Mouse (Mus musculus): ENCODE measurements at regions not wholly inside any gene's neighbourhood (a gene's known extent, or its start where the extent isn't known, plus 50 kb on each side); places are given as distances from the start of the nearest gene placed in this dataset.
A peak's percentile ranks its signal among the peaks of the same experiment; 100 is the strongest.

DNA sequence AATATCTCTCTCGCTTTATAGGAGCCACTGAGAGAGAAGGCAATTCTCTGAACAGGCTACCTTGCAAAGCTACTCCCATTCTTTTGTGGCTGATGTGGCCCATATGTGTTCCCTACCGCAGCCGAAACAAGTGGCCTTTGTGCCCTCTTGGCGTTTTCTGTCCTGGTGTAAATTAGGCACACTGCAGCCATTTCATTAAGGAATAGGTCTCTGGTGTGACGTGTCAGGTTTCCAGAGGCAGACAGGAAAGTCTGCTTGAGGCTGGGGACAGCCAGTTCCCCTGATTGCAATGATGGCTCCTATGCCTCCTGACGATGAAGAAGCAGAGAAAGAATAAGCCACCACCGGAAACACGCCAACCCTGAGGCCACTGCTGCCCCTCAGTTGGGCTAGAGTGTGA is 59.3 kb upstream of the Bcor start:
- DNase-seq = no peak

GRCm38 (mm10) chrX:12224314-12224713 is 64.2 kb upstream of the Bcor start:
- no peak for DNase-seq

- DNase-seq = peak in 1 of 2 experiments; percentile 8
These were observed 65.1 kb upstream of the Bcor start for GRCm38 (mm10) chrX:12225116-12225891.

DNA sequence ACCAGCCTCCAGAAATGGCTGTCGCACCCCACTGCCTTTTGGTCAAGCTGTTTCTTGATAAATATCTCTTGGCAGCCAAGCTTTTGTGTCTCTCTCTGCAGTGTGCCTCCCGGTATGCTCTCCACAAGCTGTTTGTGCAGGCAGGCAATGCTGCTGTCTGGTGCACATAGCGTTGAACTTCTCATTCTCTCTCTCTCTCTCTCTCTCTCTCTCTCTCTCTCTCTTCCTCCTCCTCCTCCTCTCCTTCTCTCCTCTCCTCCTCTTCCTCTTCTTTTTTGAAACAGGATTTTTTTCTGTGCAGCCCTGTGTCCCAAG is 65.7 kb upstream of the Bcor start:
- DNase-seq = no peak

DNA sequence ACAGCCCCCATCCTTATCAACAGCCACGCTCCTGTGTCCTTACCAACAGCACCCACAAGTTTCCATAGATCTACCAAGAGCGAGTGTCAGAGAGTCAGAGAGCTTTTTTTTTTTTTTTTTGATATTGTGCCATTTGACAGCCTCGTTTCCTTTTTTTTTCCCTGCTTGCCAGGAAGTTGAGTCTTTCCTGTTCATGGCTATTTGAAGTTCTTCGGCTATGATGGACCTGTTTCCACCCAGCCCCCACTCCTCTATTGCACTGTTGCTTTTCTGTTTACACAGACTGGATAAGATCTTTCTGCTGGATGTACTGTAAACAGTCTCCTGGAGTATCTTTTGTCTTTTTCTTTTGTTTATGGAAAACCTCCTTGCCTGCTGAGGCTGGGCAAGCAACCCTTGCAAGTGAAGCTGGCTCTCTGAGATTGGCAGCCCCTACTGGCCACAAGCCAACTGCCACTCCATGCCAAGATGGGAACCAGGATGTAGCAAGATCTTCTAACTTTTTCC is 80.4 kb upstream of the Bcor start:
- DNase-seq = peak; percentile 49 to 81

DNA sequence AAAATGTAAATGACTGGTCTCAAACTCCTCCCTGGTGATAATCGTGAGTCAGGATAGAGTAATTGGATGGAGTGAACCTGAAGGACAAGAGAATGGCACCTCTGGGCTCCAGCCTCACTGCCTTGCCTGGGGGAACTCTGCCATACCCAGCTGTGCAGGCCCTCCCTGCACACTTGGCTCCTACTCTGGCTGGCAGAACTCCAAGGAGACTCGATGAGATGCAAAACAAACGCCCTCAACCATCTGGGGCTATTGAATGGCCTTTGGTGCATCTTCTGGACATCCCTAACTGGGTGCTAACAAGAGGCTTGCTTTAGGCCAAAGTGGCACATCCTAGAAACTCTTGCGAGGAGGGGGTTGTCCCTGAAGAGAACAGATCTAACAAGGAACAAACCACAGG is 81.6 kb upstream of the Bcor start:
- DNase-seq = no peak

DNA sequence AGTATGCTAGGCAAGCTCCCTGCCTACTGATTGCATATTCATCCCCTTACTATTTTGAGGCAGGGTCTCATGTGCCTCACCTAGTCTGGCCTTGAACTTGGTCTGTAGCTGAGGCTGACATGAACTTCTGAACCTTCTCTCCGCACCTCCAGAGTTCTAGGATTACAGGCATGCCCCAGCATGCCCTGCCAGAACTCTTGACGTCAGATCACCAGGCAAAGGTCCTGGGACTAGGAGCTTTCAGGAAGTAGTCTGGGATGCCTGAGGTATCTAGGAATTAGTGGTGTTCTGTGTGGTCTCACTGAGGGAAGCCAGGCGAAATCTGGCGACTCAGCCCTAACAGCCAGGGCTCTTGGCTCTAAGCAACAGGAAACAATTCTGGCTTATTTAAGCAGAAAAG is 88.9 kb upstream of the Bcor start:
- DNase-seq = no peak

- peak; percentile 41 to 61 for DNase-seq
These were observed 89.8 kb upstream of the Bcor start for GRCm38 (mm10) chrX:12249911-12250310.

DNA sequence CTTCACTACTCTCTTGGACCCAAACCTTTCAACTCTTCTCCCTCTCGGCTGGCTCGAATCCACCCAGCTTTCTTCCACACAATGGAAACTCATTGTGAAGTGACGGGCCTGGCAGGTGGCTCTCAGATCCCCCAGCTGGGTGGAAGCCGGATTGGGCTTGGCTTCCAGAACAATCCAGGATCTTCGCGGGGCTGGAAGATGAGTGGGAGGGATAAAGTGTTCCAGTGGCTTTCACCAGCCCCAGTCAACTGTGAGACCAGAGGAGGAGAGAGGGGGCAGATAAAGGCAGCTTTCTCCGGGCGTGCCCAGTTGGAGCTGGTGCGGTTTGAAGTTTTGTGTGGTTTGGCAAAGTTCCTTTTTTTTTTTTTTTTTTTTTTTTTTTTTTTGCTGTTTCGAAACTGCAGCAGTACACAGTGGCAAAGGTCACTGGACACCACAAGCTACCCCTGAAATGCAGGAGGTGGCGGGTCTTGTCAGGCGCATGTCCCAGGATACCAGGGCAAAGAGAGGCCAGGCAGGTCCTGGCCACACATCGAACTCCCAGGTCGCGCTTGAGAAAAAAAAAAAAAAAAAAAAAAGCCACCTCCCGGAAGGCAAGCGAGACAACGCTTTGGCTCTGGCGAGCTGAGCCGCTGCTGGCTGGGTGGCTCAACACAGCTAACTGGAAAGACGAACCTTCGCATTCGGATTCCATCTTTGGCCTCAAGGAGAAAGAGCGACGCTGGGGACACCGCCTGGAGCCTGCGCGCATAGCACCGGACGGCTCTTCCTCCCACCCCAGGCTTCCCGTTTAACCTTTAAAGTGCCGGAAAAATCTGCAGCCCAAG is 91.9 kb upstream of the Bcor start:
- DNase-seq = peak; percentile 63 to 67

GRCm38 (mm10) chrX:12252680-12253021 is 92.5 kb upstream of the Bcor start:
- no peak for DNase-seq

- no peak for DNase-seq
These were observed 96.6 kb upstream of the Bcor start for GRCm38 (mm10) chrX:12256758-12257157.

- no peak for DNase-seq
These were observed 103.7 kb upstream of the Bcor start for GRCm38 (mm10) chrX:12263834-12264233.

DNA sequence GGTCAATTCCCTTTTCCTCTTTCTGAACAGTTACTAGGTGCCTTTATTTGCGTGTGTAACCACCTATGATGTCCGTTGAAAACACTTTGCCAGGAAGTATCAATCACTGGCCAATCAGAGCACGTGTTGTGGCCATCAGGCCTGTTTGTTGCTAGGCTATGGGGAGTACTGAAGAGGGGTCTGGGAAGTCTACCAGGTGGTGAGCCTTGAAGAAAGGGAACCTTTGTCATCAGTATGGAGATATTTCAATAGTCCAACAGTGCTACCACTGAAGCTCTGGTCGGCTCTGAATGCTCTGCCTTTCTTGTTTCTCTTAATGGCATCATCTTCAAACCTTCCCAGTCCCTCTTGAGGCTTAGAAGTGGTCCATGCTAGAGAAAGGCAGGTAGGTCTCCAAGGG is 124.6 kb upstream of the Bcor start:
- no peak for DNase-seq

DNA sequence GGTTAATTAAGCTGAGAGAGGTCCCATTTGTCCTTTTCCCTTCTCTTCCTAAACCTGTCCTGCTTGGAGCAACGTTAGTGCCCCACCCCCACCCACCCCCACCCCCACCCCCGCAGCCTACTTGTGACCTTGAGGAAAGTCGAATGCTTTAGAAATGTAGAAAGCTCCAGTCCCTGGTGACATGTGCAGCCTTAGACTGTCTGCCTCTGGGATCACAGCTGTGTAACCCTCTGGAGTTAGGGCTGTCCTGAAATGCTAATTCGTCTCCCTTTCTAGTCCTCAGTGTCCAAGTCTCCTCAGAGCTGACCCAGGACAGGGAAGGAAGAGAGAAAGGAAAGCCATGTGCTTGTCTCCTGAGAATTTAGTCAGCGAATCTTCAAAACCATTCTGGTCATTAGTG is 125.0 kb upstream of the Bcor start:
- no peak for DNase-seq

GRCm38 (mm10) chrX:12285976-12286909 is 126.1 kb upstream of the Bcor start:
- no peak for DNase-seq

GRCm38 (mm10) chrX:12286910-12287522 is 126.9 kb upstream of the Bcor start:
- no peak for DNase-seq

DNA sequence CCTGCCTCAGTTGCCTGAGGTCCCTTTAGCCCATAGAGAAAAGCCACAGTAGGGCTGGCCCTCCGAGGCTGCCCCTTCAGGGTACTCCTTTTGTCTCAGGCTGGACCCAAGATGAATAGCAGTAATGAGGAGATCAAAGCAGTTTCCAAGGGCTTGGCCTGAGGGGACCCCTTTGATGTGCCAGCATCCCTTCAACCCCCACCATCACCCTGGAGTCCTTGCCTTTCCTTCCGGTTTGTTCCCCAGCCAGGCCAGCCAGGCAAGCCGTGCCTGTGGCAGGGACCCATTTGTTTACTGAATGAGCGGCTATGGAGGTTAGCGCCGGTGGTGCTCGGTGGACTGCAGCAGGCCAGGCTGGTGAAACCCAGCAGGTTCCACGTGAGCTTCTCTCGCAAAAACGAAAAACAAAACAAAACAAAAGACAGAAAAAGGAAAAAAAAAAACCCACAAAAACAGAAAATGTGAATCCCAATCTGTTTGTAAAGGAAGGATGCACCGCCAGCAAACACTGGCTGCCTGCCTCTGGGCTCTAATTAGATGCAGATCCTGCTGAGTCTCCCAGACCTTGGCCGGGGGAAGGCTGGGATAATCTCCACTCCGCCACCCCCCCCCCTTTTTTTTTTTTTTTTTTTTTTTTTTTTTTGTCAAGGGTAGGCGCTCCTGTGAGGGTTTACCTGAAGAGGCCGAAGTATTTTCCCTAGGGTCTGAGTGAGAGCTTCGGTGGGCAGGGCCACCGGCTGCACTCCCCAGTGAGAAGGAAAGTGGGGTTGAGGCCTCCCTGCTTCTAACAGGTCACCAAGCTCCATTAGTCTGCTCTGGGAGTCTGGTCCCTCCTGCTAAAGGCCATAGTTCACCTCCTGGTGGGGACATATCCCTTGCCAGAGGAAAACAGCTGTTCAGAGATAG is 127.8 kb upstream of the Bcor start:
- peak in 1 of 2 experiments; percentile 9 for DNase-seq

GRCm38 (mm10) chrX:12288562-12289117 is 128.5 kb upstream of the Bcor start:
- no peak for DNase-seq

GRCm38 (mm10) chrX:12293146-12293545 is 133.0 kb upstream of the Bcor start:
- no peak for DNase-seq

DNA sequence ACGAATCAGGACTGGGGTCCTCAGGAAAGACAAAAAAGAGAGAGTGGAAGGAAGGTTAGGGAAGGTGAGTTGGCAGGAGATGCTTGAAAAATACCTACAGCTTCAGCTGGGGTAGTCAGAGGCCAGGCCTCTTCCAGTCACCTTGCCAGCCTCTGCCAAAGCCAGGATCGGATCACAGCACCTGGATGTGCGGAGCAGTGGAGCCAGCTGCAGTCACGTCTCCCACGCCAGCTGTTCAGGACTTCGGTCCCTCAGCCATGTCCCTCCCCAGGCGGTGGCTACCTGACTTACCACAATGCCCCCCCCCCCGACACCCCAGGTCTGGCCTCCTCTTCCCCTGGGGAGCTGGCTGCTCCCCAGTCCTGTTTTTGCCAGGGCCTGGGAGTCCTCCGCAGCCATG is 134.3 kb upstream of the Bcor start:
- DNase-seq = no peak

- no peak for DNase-seq
These were observed 134.8 kb upstream of the Bcor start for GRCm38 (mm10) chrX:12294941-12295340.
